Comparison of ENCODE assay signal across 8 mouse cellular contexts in genomic region chr5:127720591-127721379, GRCm38 (mm10).
DNase-seq lines count a peak whose midpoint lies in the region; ATAC-seq lines count a peak whose summit lies in the region.

No protein-coding gene starts in this region.

- H3K36me3 ChIP-seq in intestine, embryonic 15.5 days = no peaks in the 10 kb centered on the region
- H3K36me3 ChIP-seq in liver, embryonic 15.5 days (replicated peaks) = no peaks in the 10 kb centered on the region

- 33% methylated on average over 15 of the region's 15 CpGs for WGBS in intestine, embryonic 15.5 days
- 30% methylated on average over 15 of the region's 15 CpGs for WGBS in liver, embryonic 15.5 days (ENCODE audit: insufficient replicate concordance)

- ATAC-seq in intestine, embryonic 15.5 days = peak; percentile 77
- peak; percentile 83 for ATAC-seq in liver, embryonic 15.5 days (ENCODE audit: insufficient read depth)

- H3K4me1 ChIP-seq in intestine, embryonic 15.5 days (replicated peaks) = no peaks in the 10 kb centered on the region
- 0 out of 2 replicates have a peak, but pooled peaks cover 2% of the 10 kb centered on the region for H3K4me1 ChIP-seq in liver, embryonic 15.5 days (replicated peaks)

- no peaks in the 10 kb centered on the region for H3K9me3 ChIP-seq in intestine, embryonic 15.5 days
- H3K9me3 ChIP-seq in liver, embryonic 15.5 days (replicated peaks) = no peaks in the 10 kb centered on the region

- H3K4me3 ChIP-seq in intestine, embryonic 15.5 days (replicated peaks) = no peak overlapping the region
- peak overlapping the region; percentile 25 for H3K4me3 ChIP-seq in liver, embryonic 15.5 days (replicated peaks)

- H3K4me2 ChIP-seq in intestine, embryonic 15.5 days (replicated peaks) = peak overlapping the region; percentile 43
- H3K4me2 ChIP-seq in liver, embryonic 15.5 days = peak overlapping the region; percentile 44

- H3K27ac ChIP-seq in intestine, embryonic 15.5 days = no peak overlapping the region
- peak overlapping the region; percentile 38 for H3K27ac ChIP-seq in liver, embryonic 15.5 days (replicated peaks)

- no peaks in the 10 kb centered on the region for H3K27me3 ChIP-seq in intestine, embryonic 15.5 days (replicated peaks)
- no peaks in the 10 kb centered on the region for H3K27me3 ChIP-seq in liver, embryonic 15.5 days

- H3K9ac ChIP-seq in intestine, embryonic 15.5 days = no peak overlapping the region
- H3K9ac ChIP-seq in liver, embryonic 15.5 days = no peak overlapping the region

- peak; percentile 56 for DNase-seq in Muller cell, postnatal 12 days (ENCODE audit: inconsistent ontology term)
- DNase-seq in c-Kit-negative CD71-positive TER-119-positive erythroid progenitor cells, embryonic 14.5 days (ENCODE audit: low read depth, low spot score) = peak; percentile 65
- DNase-seq in gastrocnemius, adult 8-10 months (ENCODE audit: low spot score in 2 of 2) = peak; percentile 6 to 14
- DNase-seq in retina, embryonic 14.5 days (ENCODE audit: low spot score) = peak; percentile 80
- DNase-seq in left cerebral cortex, adult 11 months (ENCODE audit: low spot score) = no peak
- no peak for DNase-seq in layer of hippocampus, adult 11-12 months (ENCODE audit: low spot score)

Comparison
In these comparisons a context has a peak if more than half of its experiments do, and no peak if none do; other contexts are left out.
1. DNase-seq: peak in Muller cell, postnatal 12 days (single experiment), c-Kit-negative CD71-positive TER-119-positive erythroid progenitor cells, embryonic 14.5 days (single experiment), gastrocnemius, adult 8-10 months (2 of 2) and retina, embryonic 14.5 days (single experiment); none in left cerebral cortex, adult 11 months (single experiment) and layer of hippocampus, adult 11-12 months (single experiment).